Mouse (Mus musculus): ENCODE measurements at regions not wholly inside any gene's neighbourhood (a gene's known extent, or its start where the extent isn't known, plus 50 kb on each side); places are given as distances from the start of the nearest gene placed in this dataset.

- no peaks in the 10 kb centered on the region for H3K27me3 ChIP-seq (replicated peaks; ENCODE audit: insufficient read depth, low read length)
- no peak overlapping the region for H3K4me2 ChIP-seq (replicated peaks; ENCODE audit: low read depth, low read length)
- H3K4me1 ChIP-seq (ENCODE audit: insufficient read depth, low read depth, low read length), result no peaks in the 10 kb centered on the region
- ATAC-seq, result no peak
- no peak overlapping the region for H3K4me3 ChIP-seq (ENCODE audit: low read depth, low read length)
- TF ChIP-seq EP300 (IDR thresholded peaks at IDR 0.05) (no peak), CTCF (IDR thresholded peaks at IDR 0.05) (no peak)
- no peaks in the 10 kb centered on the region for H3K36me3 ChIP-seq (ENCODE audit: insufficient read depth, low read length)
- no peaks in the 10 kb centered on the region for H3K9me3 ChIP-seq (ENCODE audit: low read length)
- H3K9ac ChIP-seq (replicated peaks; ENCODE audit: low read depth), result no peak overlapping the region
- DNase-seq (ENCODE audit: low spot score), result no peak
- 55% methylated on average over 9 of the region's 9 CpGs for WGBS
- H3K27ac ChIP-seq (ENCODE audit: low read length), result no peak overlapping the region
These were observed 75.7 kb upstream of the Samsn1 start for GRCm38 (mm10) chr16:76097808-76098207.

- H3K9me3 ChIP-seq (ENCODE audit: low read length), result no peaks in the 10 kb centered on the region
- ATAC-seq, result no peak
These were observed 74.3 kb upstream of the Samsn1 start for GRCm38 (mm10) chr16:76096363-76096762.

GRCm38 (mm10) chr16:76085363-76085762 lies 63.3 kb upstream of the Samsn1 start:
- 91% methylated on average over 4 of the region's 4 CpGs for WGBS

More at GRCm38 (mm10) chr16:76096363-76096762, 74.3 kb upstream of the Samsn1 start:
- H3K36me3 ChIP-seq (ENCODE audit: insufficient read depth, low read length), result no peaks in the 10 kb centered on the region
- H3K27ac ChIP-seq (ENCODE audit: low read length), result no peak overlapping the region
- TF ChIP-seq EP300 (IDR thresholded peaks at IDR 0.05) (no peak), CTCF (IDR thresholded peaks at IDR 0.05) (no peak)
- no peak overlapping the region for H3K9ac ChIP-seq (replicated peaks; ENCODE audit: low read depth)
- H3K4me1 ChIP-seq (ENCODE audit: insufficient read depth, low read depth, low read length), result no peaks in the 10 kb centered on the region
- 81% methylated on average over 4 of the region's 4 CpGs for WGBS
- no peak overlapping the region for H3K4me3 ChIP-seq (ENCODE audit: low read depth, low read length)
- no peaks in the 10 kb centered on the region for H3K27me3 ChIP-seq (replicated peaks; ENCODE audit: insufficient read depth, low read length)
- no peak overlapping the region for H3K4me2 ChIP-seq (replicated peaks; ENCODE audit: low read depth, low read length)
- no peak for DNase-seq (ENCODE audit: low spot score)

GRCm38 (mm10) chr16:76082465-76082864 lies 60.4 kb upstream of the Samsn1 start:
- TF ChIP-seq CTCF (IDR thresholded peaks at IDR 0.05) (no peak), EP300 (IDR thresholded peaks at IDR 0.05) (no peak)
- H3K27ac ChIP-seq (ENCODE audit: low read length), result no peak overlapping the region
- DNase-seq (ENCODE audit: low spot score) (no peak), ATAC-seq (no peak)
- no peaks in the 10 kb centered on the region for H3K27me3 ChIP-seq (replicated peaks; ENCODE audit: insufficient read depth, low read length)
- H3K4me3 ChIP-seq (ENCODE audit: low read depth, low read length), result no peak overlapping the region
- H3K9me3 ChIP-seq (ENCODE audit: low read length), result no peaks in the 10 kb centered on the region
- no peaks in the 10 kb centered on the region for H3K4me1 ChIP-seq (ENCODE audit: insufficient read depth, low read depth, low read length)
- H3K36me3 ChIP-seq (ENCODE audit: insufficient read depth, low read length), result no peaks in the 10 kb centered on the region
- WGBS, result 63% methylated on average over 4 of the region's 4 CpGs
- no peak overlapping the region for H3K4me2 ChIP-seq (replicated peaks; ENCODE audit: low read depth, low read length)
- H3K9ac ChIP-seq (replicated peaks; ENCODE audit: low read depth), result no peak overlapping the region

More at GRCm38 (mm10) chr16:76085363-76085762, 63.3 kb upstream of the Samsn1 start:
- Histone ChIP-seq H3K9ac (replicated peaks; ENCODE audit: low read depth) (no peak overlapping the region), H3K4me2 (replicated peaks; ENCODE audit: low read depth, low read length) (no peak overlapping the region), H3K27me3 (replicated peaks; ENCODE audit: insufficient read depth, low read length) (no peaks in the 10 kb centered on the region), H3K27ac (ENCODE audit: low read length) (no peak overlapping the region), H3K36me3 (ENCODE audit: insufficient read depth, low read length) (no peaks in the 10 kb centered on the region), H3K4me1 (ENCODE audit: insufficient read depth, low read depth, low read length) (no peaks in the 10 kb centered on the region), H3K4me3 (ENCODE audit: low read depth, low read length) (no peak overlapping the region), H3K9me3 (ENCODE audit: low read length) (no peaks in the 10 kb centered on the region)
- TF ChIP-seq CTCF (IDR thresholded peaks at IDR 0.05) (no peak), EP300 (IDR thresholded peaks at IDR 0.05) (no peak)
- no peak for DNase-seq (ENCODE audit: low spot score)
- no peak for ATAC-seq

GRCm38 (mm10) chr16:76079761-76080502 lies 57.9 kb upstream of the Samsn1 start:
- 72% methylated on average over 6 of the region's 6 CpGs for WGBS
- no peak overlapping the region for H3K27ac ChIP-seq (ENCODE audit: low read length)
- TF ChIP-seq EP300 (IDR thresholded peaks at IDR 0.05) (no peak), CTCF (IDR thresholded peaks at IDR 0.05) (no peak)
- no peak for ATAC-seq
- no peaks in the 10 kb centered on the region for H3K9me3 ChIP-seq (ENCODE audit: low read length)
- H3K36me3 ChIP-seq (ENCODE audit: insufficient read depth, low read length), result no peaks in the 10 kb centered on the region
- no peak overlapping the region for H3K9ac ChIP-seq (replicated peaks; ENCODE audit: low read depth)
- H3K4me3 ChIP-seq (ENCODE audit: low read depth, low read length), result no peak overlapping the region
- H3K4me2 ChIP-seq (replicated peaks; ENCODE audit: low read depth, low read length), result no peak overlapping the region
- peak; percentile 7 for DNase-seq (ENCODE audit: low spot score)
- no peaks in the 10 kb centered on the region for H3K27me3 ChIP-seq (replicated peaks; ENCODE audit: insufficient read depth, low read length)
- no peaks in the 10 kb centered on the region for H3K4me1 ChIP-seq (ENCODE audit: insufficient read depth, low read depth, low read length)

DNA sequence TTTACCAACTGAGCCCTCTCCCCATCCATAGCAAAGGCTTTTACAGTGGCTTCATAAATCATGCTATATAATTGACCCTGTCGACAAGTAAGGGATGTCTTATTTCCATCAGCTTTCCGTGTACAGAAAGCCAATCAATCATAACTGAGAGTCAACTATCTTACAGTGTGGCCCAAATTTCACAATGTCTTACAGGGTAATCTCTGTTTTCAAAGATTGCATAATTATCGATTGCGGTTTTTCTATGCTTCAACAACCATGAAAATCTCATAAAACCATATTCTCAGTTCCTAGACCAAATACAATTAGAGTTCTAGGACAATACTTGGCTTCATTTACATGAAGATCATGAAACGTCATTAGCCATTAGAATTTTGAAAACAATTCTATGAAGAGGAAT lies 56.1 kb upstream of the Samsn1 start:
- no peaks in the 10 kb centered on the region for H3K27me3 ChIP-seq (replicated peaks; ENCODE audit: insufficient read depth, low read length)
- H3K4me3 ChIP-seq (ENCODE audit: low read depth, low read length), result no peak overlapping the region
- H3K9ac ChIP-seq (replicated peaks; ENCODE audit: low read depth), result no peak overlapping the region
- H3K9me3 ChIP-seq (ENCODE audit: low read length), result no peaks in the 10 kb centered on the region
- H3K36me3 ChIP-seq (ENCODE audit: insufficient read depth, low read length), result no peaks in the 10 kb centered on the region
- WGBS, result 76% methylated on average over 5 of the region's 5 CpGs
- no peak for TF ChIP-seq CTCF (IDR thresholded peaks at IDR 0.05)
- TF ChIP-seq EP300 (IDR thresholded peaks at IDR 0.05), result no peak
- no peak for ATAC-seq
- H3K4me1 ChIP-seq (ENCODE audit: insufficient read depth, low read depth, low read length), result no peaks in the 10 kb centered on the region
- DNase-seq (ENCODE audit: low spot score), result no peak
- no peak overlapping the region for H3K27ac ChIP-seq (ENCODE audit: low read length)
- no peak overlapping the region for H3K4me2 ChIP-seq (replicated peaks; ENCODE audit: low read depth, low read length)
